Mouse (Mus musculus) cerebellum, adult 2 months (tissue): ENCODE data around the gene Arhgef15. TPM values are rescaled to one million over a fixed set of nuclear protein-coding genes. Genes with fewer than 3 reads are reported as not detected.
A peak's percentile ranks its signal among the peaks of the same experiment; 100 is the strongest.

Experiments used
- DNase-seq, 2 experiments: peaks; one replicate each; pipeline ENCODE4 v3.0.0; 2021
- H3K27ac ChIP-seq: fragments of 200-500 bp; 2 replicates; pipeline ENCODE4 v1.5.1; 2012; ENCODE audit warnings: low read length, control low read depth, inconsistent platforms; ENCODE audit not compliant: insufficient read depth
- H3K27me3 ChIP-seq: fragments of 200-500 bp; 2 replicates; pipeline ENCODE4 v1.6.1; 2012; ENCODE audit warnings: inconsistent platforms, mild to moderate bottlenecking, low read length, moderate library complexity; ENCODE audit not compliant: control insufficient read depth, insufficient read depth
- H3K4me1 ChIP-seq: fragments of 200-500 bp; 2 replicates; pipeline ENCODE4 v1.6.1; 2011; ENCODE audit warnings: low read length; ENCODE audit not compliant: control insufficient read depth, insufficient read depth
- H3K4me3 ChIP-seq: fragments of 200-500 bp; replicated peaks from 2 replicates; pipeline ENCODE3; 2011; ENCODE audit warnings: mild to moderate bottlenecking, low read depth, low read length, control low read depth; ENCODE audit not compliant: insufficient read depth
- CTCF ChIP-seq: fragments of 200-500 bp; IDR thresholded peaks from 2 replicates; pipeline ENCODE4 v1.5.1; 2011; ENCODE audit warnings: low read depth, mild to moderate bottlenecking, control low read depth, low read length, moderate library complexity, borderline replicate concordance; ENCODE audit not compliant: insufficient read depth
- POLR2A ChIP-seq: fragments of 200-500 bp; IDR thresholded peaks from 2 replicates; pipeline ENCODE4 v1.6.1; 2011; ENCODE audit warnings: low read length, control low read depth, borderline replicate concordance; ENCODE audit not compliant: insufficient read depth
- WGBS: fragments of 180-500 bp; shearing (Covaris S2); methylation state at CpG from one replicate; pipeline ENCODE4 v1.1.7; 2018; 5-methylcytosine and 5-hydroxymethylcytosine counted together
- polyA plus RNA-seq: library from polyadenylated mRNA; depleted of rRNA; stranded (reverse); fragments of >200 nt; gene quantifications from 2 replicates; pipeline ENCODE4 v1.2.3, GENCODE M21; 2012

Arhgef15 gene
- polyA plus RNA-seq, 1 experiment: 34.7 TPM

DNA sequence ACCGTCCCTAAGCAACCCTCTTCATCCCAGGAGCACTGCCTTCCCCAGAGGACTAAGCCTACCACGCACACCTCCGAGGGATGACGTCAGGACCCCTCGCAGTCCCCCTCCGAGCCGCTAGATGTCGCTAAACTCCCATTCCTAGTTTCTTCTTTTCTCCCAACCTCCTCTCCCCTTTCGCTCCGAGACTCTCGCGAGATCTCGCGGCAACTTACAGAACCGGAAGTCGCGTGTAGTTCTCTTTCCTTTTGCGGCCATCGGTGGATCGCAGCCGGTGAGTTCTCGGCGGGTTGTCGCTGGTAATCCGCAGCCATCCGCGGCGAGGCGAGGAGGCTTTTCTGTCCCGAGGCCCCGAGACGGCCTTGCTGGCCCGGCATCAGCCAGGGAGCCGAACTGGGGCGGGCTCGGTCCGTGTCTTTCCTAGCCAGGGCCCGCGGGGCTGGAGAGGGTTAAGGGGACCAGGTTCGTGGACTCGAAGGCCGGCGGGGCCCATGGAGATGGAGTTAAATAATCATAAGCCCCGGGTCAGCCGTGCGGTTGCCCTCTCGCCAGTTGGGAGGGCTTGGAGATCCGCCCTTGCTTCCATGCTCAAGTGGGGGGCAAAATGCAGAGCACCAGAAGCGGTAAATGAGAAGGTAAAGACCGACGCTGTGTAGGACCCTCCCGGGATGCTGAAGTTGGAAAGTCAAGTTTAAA lies 55.8 kb downstream of the Arhgef15 start, which contains the start of gene Rpl26:
Gene Rpl26 (plus strand): TSS at position 233 of the 696 bp plus-strand sequence.
- TF ChIP-seq CTCF (peak; percentile 92), POLR2A (peak; percentile 86)
- WGBS: under 1% methylated on average over 52 of the region's 52 CpGs
- peak within 1 kb of the TSS; percentile 41; the same call in 1 of the 2 replicates for H3K27ac ChIP-seq
- no peaks in the 10 kb centered on the region for H3K4me1 ChIP-seq
- DNase-seq: peak; percentile 98 to 100
- H3K4me3 ChIP-seq: peak within 1 kb of the TSS; percentile 88
- H3K27me3 ChIP-seq: no peaks in the 10 kb centered on the region

DNA sequence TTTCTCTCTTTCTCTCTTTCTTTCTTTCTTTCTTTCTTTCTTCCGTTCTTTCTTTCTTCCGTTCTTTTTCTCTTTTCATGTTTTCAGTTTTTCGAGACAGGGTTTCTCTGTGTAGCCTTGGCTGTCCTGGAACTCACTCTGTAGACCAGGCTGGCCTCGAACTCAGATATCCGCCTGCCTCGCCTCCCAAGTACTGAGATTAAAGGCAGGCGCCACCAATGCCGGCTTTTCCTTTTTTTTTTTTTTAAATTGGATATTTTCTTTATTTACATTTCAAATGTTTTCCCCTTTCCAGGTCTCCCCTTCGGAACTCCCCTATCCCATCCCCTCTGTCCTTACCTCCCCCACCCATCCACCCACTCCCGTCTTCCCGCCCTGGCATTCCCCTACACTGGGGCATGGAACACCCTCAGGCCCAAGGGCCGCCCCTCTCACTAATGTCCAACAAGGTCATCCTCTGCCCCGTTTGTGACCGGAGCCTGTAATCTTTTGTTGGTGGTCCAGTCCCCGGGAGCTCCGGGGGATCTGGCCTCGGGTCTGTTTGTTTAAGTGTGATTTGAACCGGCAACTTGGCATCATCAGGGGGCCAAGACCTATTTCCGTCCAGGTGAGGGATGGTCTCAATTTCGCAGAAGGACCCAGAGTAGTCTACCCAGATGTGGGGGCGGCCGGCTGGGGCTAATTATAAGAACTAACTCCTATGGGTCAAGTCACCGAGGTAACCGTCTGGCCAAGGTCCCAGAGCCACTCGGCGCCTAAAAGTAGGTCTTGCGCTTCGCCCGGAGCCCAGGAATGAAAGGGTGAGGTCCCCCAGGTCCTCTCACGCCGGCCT lies 56.5 kb downstream of the Arhgef15 start:
- no peak for DNase-seq
- 26% methylated on average over 31 of the region's 31 CpGs for WGBS

DNA sequence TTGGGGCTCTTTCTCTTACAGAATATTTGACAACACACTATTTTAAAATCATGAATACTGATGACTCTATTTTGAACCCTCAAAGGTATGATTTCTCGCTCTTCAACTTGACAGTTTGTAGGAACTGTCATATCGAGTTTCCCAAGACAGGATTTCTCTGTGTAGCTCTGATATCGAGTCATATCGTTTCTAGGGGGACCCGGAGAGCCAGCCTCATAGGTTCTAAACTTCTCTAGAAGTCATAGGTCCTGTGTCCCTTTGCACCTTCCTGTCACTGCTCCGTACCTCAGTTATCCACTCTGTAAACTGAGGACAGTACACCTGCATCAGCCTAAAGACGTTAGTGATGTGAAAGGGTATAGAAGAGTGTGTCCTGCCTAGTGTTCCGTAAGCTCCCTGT lies 57.5 kb downstream of the Arhgef15 start:
- H3K4me3 ChIP-seq: no peak overlapping the region
- no peaks in the 10 kb centered on the region for H3K27me3 ChIP-seq
- 80% methylated on average over 8 of the region's 8 CpGs for WGBS
- no peak for DNase-seq
- TF ChIP-seq CTCF (no peak), POLR2A (no peak)
- no peak overlapping the region for H3K27ac ChIP-seq
- H3K4me1 ChIP-seq: no peaks in the 10 kb centered on the region

More for the DNA sequence above, 56.5 kb downstream of the Arhgef15 start:
- Histone ChIP-seq H3K4me3 (peak overlapping the region; percentile 77), H3K27ac (0 out of 2 replicates have a peak overlapping the region, but pooled peaks have one; percentile 41), H3K27me3 (no peaks in the 10 kb centered on the region), H3K4me1 (no peaks in the 10 kb centered on the region)
- TF ChIP-seq CTCF (no peak), POLR2A (no peak)

DNA sequence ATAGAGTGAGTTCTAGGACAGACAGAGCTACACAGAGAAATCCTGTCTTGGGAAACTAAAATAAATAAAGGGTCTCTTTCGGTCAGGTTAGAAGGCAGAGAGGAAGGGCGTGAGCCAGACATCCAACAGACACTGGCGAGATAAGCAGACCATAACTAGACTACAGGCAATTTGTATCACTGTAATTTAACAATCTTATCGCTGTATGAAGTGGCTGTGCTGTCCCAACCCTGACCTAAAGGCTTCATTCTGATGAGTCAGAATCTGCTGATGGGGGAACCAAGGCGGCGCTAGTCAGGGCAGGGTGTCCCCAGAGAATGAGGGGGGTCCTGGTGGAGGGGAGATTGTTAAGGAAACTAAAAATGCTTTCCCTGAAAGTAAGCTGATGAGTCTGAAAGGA lies 58.5 kb downstream of the Arhgef15 start:
- DNase-seq: no peak
- no peaks in the 10 kb centered on the region for H3K27me3 ChIP-seq
- H3K27ac ChIP-seq: no peak overlapping the region
- H3K4me1 ChIP-seq: no peaks in the 10 kb centered on the region
- no peak for TF ChIP-seq CTCF
- no peak for TF ChIP-seq POLR2A
- WGBS: 92% methylated on average over 6 of the region's 6 CpGs
- no peak overlapping the region for H3K4me3 ChIP-seq

DNA sequence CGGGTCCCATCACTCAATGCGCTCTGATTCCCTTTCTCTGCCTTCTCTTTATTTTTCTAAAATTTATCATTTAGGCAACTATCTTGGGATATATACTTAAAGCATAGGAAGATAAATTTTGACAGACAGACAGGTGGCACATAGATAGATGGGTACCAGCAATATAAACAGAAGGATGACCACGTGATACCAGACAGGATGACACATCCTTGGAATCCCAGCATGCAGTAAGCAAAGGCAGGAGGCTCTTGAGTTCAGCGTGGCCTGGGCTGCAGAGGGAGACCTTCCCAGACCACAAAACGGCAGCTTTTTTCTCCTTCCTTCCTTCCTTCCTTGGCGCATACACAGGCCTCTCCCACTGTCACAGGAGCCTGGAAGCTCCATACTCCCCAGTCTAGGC lies 59.4 kb downstream of the Arhgef15 start:
- H3K4me3 ChIP-seq: no peak overlapping the region
- H3K27me3 ChIP-seq: no peaks in the 10 kb centered on the region
- WGBS: 71% methylated on average over 6 of the region's 6 CpGs
- DNase-seq: no peak
- TF ChIP-seq CTCF (no peak), POLR2A (no peak)
- no peak overlapping the region for H3K27ac ChIP-seq
- no peaks in the 10 kb centered on the region for H3K4me1 ChIP-seq

DNA sequence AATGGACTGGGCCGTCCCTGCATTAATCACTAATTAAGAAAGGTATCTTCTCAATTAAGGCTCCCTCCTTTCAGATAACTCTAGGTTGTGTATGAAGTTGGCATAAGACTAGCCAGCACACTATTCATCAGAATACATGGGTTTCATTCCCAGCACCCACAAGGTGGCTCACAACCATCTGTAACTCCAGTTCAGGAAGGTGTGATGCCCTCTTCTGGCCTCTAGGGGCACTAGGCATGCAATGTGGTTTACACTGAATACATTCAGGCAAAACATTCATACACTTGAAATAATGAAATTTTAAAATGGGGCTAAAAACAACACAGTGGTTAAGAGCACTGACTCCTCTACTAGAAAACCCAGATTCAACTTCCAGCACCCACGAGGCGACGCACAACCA lies 60.2 kb downstream of the Arhgef15 start:
- peak; percentile 41 to 43 for DNase-seq
- Histone ChIP-seq H3K4me1 (no peaks in the 10 kb centered on the region), H3K27ac (no peak overlapping the region), H3K27me3 (no peaks in the 10 kb centered on the region), H3K4me3 (no peak overlapping the region)
- WGBS: 47% methylated on average over 4 of the region's 4 CpGs
- TF ChIP-seq CTCF (peak; percentile 67), POLR2A (no peak)

DNA sequence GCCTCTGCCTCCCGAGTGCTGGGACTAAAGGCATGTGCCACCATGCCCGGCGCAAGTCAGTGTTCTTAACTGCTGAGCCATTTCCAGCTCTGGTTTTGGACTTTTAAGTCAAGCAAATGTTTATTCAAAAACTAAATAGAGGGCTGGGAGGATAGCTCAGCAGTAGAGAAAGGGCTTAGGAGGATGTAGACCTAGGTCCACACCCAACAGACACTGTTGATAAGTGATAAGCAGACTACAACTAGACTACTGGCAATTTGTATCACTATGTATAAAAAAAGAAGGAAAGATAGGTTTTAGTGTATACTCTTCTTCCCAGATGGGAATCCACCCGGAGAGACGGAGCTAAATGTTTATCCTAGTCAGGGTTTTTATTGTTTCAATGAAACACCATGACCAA lies 61.0 kb downstream of the Arhgef15 start:
- no peak overlapping the region for H3K27ac ChIP-seq
- 93% methylated on average over 5 of the region's 5 CpGs for WGBS
- H3K4me1 ChIP-seq: no peaks in the 10 kb centered on the region
- H3K4me3 ChIP-seq: no peak overlapping the region
- TF ChIP-seq POLR2A (no peak), CTCF (no peak)
- no peaks in the 10 kb centered on the region for H3K27me3 ChIP-seq
- no peak for DNase-seq
